Mouse (Mus musculus): ENCODE results near the gene Slit3. TPM values are rescaled to one million over a fixed set of nuclear protein-coding genes. Genes with fewer than 3 reads are reported as not detected.

Slit3 gene
- polyA plus RNA-seq, 1 experiment from 2014 or later: 24.1 TPM

DNA sequence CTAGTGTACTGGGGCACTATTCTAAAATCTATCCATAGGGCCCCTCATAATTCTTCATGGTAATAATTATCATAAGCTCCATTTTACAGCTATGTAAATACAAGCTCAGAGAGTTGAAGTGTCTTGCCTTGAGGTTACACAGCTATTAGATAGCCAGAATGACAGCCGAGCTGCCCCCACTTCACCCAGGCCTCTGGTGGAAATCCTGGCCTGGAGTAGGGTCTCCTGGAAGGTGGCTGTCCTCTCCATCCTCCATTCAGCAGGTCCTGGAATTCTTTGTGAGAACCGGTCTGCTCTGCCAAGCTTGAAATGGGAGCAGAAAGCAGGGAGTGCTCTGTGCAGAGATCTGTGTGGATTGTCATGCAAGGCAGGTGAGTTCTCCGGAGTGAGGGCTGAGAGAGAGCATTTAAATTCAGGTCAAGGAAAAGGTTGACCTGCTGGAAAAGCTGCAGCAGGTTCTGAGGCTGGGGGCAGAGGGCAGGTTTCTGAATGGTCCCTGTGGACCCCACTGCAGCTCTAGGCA lies 517.9 kb downstream of the Slit3 start:
- 10% methylated on average over 3 of the region's 3 CpGs for WGBS
- H3K36me3 ChIP-seq (ENCODE audit: control insufficient read depth, insufficient read depth, low read length): no peaks in the 10 kb centered on the region
- H3K4me1 ChIP-seq (ENCODE audit: control insufficient read depth, insufficient read depth, low read length): no peaks in the 10 kb centered on the region
- H3K4me3 ChIP-seq (ENCODE audit: low read depth, low read length): no peak overlapping the region
- no peak overlapping the region for H3K27ac ChIP-seq (replicated peaks; ENCODE audit: low read depth, low read length)
- ATAC-seq (ENCODE audit: low read depth): no peak
- no peaks in the 10 kb centered on the region for H3K27me3 ChIP-seq (replicated peaks; ENCODE audit: control insufficient read depth, insufficient read depth, low read length)
- no peaks in the 10 kb centered on the region for H3K9me3 ChIP-seq (ENCODE audit: control insufficient read depth, low read length)
- H3K4me2 ChIP-seq (ENCODE audit: low read depth, low read length): no peak overlapping the region
- H3K9ac ChIP-seq (ENCODE audit: low read depth, low read length): no peak overlapping the region
- DNase-seq (ENCODE audit: low spot score): no peak

DNA sequence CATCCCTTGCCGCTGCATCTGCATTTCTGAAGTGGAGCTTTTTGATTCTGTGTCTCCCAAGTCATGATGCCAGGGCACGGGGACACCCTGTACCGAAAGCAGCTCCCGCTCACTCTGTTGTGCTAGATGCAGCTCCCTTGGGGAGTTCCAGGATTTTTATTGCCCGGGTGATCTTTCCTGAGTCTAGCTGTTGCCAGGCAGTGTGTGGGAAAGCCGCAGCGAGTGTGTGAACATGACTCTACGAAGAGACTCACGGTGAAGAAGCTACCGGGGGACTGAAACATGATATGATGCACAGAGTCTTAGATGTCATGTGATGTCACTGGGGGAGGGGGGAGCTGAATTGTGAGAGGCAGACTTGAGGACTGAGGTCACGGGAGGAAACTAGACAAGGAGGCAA lies 518.4 kb downstream of the Slit3 start:
- H3K4me2 ChIP-seq (ENCODE audit: low read depth, low read length): no peak overlapping the region
- DNase-seq (ENCODE audit: low spot score) (peak; percentile 55), ATAC-seq (ENCODE audit: low read depth) (peak; percentile 35; the same call in 1 of the 2 replicates)
- no peak overlapping the region for H3K27ac ChIP-seq (replicated peaks; ENCODE audit: low read depth, low read length)
- H3K4me1 ChIP-seq (ENCODE audit: control insufficient read depth, insufficient read depth, low read length): no peaks in the 10 kb centered on the region
- H3K36me3 ChIP-seq (ENCODE audit: control insufficient read depth, insufficient read depth, low read length): no peaks in the 10 kb centered on the region
- no peaks in the 10 kb centered on the region for H3K9me3 ChIP-seq (ENCODE audit: control insufficient read depth, low read length)
- no peak overlapping the region for H3K4me3 ChIP-seq (ENCODE audit: low read depth, low read length)
- no peaks in the 10 kb centered on the region for H3K27me3 ChIP-seq (replicated peaks; ENCODE audit: control insufficient read depth, insufficient read depth, low read length)
- H3K9ac ChIP-seq (ENCODE audit: low read depth, low read length): no peak overlapping the region
- WGBS: 23% methylated on average over 11 of the region's 11 CpGs

DNA sequence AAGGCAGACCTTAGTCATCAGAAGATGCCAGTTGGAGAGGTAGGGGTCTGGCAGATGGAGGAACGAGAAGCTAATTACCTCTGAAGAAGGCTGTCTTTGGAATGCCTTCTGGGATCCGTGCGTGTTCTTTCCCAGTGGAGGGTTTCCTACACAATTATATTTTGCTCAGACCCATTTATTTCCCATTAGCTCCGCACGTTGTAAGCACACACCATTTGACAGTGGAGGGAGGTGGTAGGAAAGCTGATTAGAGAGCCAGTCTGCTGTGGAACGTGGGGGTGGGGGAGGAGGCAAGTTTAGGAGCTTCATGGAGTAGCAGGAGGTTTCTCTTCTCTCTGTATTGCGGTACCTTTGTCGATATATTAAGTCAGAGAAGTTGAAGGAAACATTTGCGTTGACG lies 530.3 kb downstream of the Slit3 start:
- peaks cover 18% of the 10 kb centered on the region; the same call in 1 of the 2 replicates for H3K36me3 ChIP-seq (ENCODE audit: control insufficient read depth, insufficient read depth, low read length)
- no peak overlapping the region for H3K4me3 ChIP-seq (ENCODE audit: low read depth, low read length)
- H3K4me1 ChIP-seq (ENCODE audit: control insufficient read depth, insufficient read depth, low read length): no peaks in the 10 kb centered on the region
- H3K27ac ChIP-seq (replicated peaks; ENCODE audit: low read depth, low read length): no peak overlapping the region
- no peak overlapping the region for H3K9ac ChIP-seq (ENCODE audit: low read depth, low read length)
- no peaks in the 10 kb centered on the region for H3K27me3 ChIP-seq (replicated peaks; ENCODE audit: control insufficient read depth, insufficient read depth, low read length)
- no peak for DNase-seq (ENCODE audit: low spot score)
- WGBS: 81% methylated on average over 10 of the region's 10 CpGs
- no peaks in the 10 kb centered on the region for H3K9me3 ChIP-seq (ENCODE audit: control insufficient read depth, low read length)
- H3K4me2 ChIP-seq (ENCODE audit: low read depth, low read length): no peak overlapping the region
- ATAC-seq (ENCODE audit: low read depth): no peak

DNA sequence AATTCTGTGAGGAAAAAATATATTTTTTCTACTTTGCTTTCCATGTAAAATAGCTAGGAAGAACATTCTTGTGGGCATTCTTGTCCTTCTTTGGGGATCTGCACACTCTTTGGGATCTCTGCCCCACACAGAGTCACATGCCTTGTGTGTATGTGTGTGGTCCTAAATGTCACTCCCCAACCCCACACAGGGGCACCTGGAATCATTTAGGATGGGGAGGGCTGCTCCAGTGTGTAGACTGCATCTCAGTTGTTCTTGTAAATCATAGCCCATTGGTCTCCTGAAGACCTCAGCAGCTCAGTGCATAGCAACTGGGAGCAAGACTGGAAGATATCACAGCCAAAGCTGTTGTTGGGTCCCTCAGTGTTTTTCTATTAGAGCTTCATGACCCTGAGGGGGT lies 534.8 kb downstream of the Slit3 start:
- Histone ChIP-seq H3K9ac (ENCODE audit: low read depth, low read length) (no peak overlapping the region), H3K4me3 (ENCODE audit: low read depth, low read length) (no peak overlapping the region), H3K4me2 (ENCODE audit: low read depth, low read length) (no peak overlapping the region), H3K27me3 (replicated peaks; ENCODE audit: control insufficient read depth, insufficient read depth, low read length) (no peaks in the 10 kb centered on the region), H3K9me3 (ENCODE audit: control insufficient read depth, low read length) (no peaks in the 10 kb centered on the region), H3K4me1 (ENCODE audit: control insufficient read depth, insufficient read depth, low read length) (no peaks in the 10 kb centered on the region), H3K36me3 (ENCODE audit: control insufficient read depth, insufficient read depth, low read length) (peaks cover 16% of the 10 kb centered on the region; the same call in 1 of the 2 replicates), H3K27ac (replicated peaks; ENCODE audit: low read depth, low read length) (no peak overlapping the region)
- DNase-seq (ENCODE audit: low spot score) (no peak), ATAC-seq (ENCODE audit: low read depth) (no peak)

DNA sequence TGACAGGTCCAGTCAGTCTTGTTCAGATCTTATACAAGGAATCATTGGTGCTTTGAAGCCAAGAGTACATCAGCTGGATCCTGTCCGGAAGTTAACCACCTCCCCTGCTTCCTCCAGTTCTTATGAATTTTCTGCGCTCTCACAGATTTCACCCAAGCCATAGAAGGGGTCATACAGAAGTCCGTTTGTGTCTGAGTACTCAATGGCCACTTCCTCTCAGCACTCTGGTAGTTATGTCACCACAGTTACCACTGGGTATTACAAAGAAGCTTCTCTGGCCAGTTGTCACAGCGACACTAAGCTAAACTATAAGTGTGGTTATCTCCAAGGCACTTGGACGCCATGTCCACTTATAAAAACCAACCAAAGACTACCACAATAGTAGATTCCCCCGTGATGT lies 536.6 kb downstream of the Slit3 start:
- Histone ChIP-seq H3K4me3 (ENCODE audit: low read depth, low read length) (no peak overlapping the region), H3K27me3 (replicated peaks; ENCODE audit: control insufficient read depth, insufficient read depth, low read length) (no peaks in the 10 kb centered on the region), H3K9me3 (ENCODE audit: control insufficient read depth, low read length) (no peaks in the 10 kb centered on the region), H3K27ac (replicated peaks; ENCODE audit: low read depth, low read length) (no peak overlapping the region), H3K4me2 (ENCODE audit: low read depth, low read length) (no peak overlapping the region), H3K36me3 (ENCODE audit: control insufficient read depth, insufficient read depth, low read length) (no peaks in the 10 kb centered on the region), H3K4me1 (ENCODE audit: control insufficient read depth, insufficient read depth, low read length) (no peaks in the 10 kb centered on the region), H3K9ac (ENCODE audit: low read depth, low read length) (no peak overlapping the region)
- WGBS: 80% methylated on average over 6 of the region's 6 CpGs
- DNase-seq (ENCODE audit: low spot score): no peak
- ATAC-seq (ENCODE audit: low read depth): no peak

DNA sequence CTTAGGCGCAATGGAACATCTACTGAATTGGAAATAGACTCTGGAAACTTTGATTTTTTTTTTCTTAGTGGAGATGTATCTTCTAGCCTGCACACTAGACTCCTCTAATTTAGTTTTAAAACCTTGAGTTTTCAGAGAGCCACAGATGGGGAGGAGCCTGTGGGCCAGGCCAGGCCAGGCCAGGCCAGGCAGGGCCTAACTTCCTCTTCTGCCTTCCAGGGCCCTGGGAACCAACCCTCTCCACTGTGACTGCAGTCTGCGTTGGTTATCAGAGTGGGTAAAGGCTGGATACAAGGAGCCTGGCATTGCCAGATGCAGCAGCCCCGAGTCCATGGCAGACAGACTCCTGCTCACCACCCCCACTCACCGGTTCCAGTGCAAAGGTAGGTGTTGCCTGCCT lies 539.9 kb downstream of the Slit3 start:
- no peaks in the 10 kb centered on the region for H3K36me3 ChIP-seq (ENCODE audit: control insufficient read depth, insufficient read depth, low read length)
- no peaks in the 10 kb centered on the region for H3K27me3 ChIP-seq (replicated peaks; ENCODE audit: control insufficient read depth, insufficient read depth, low read length)
- no peak overlapping the region for H3K4me2 ChIP-seq (ENCODE audit: low read depth, low read length)
- H3K27ac ChIP-seq (replicated peaks; ENCODE audit: low read depth, low read length): no peak overlapping the region
- 85% methylated on average over 4 of the region's 4 CpGs for WGBS
- no peaks in the 10 kb centered on the region for H3K4me1 ChIP-seq (ENCODE audit: control insufficient read depth, insufficient read depth, low read length)
- H3K9me3 ChIP-seq (ENCODE audit: control insufficient read depth, low read length): no peaks in the 10 kb centered on the region
- ATAC-seq (ENCODE audit: low read depth): no peak
- no peak overlapping the region for H3K9ac ChIP-seq (ENCODE audit: low read depth, low read length)
- no peak overlapping the region for H3K4me3 ChIP-seq (ENCODE audit: low read depth, low read length)
- DNase-seq (ENCODE audit: low spot score): no peak

DNA sequence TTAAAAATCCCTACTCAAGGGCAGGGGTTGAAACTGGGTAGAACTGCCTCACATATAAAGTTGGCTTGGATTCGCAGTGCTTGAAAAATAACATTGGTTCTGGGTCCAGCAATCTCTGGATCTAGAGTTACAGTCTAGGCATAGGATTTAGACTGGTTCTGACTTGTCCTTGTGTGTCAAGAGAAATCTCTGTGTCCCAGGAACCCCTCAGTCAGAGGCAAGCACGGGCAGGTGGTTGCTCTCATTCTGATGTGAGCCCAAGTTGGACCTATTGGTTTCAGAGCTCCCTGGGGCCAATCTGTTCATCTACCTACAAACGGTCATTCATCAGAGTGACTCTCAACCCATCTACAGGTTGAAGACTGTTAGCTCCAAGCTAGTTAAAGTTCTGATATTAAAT lies 541.9 kb downstream of the Slit3 start:
- Histone ChIP-seq H3K4me2 (ENCODE audit: low read depth, low read length) (no peak overlapping the region), H3K9me3 (ENCODE audit: control insufficient read depth, low read length) (no peaks in the 10 kb centered on the region), H3K36me3 (ENCODE audit: control insufficient read depth, insufficient read depth, low read length) (no peaks in the 10 kb centered on the region), H3K27me3 (replicated peaks; ENCODE audit: control insufficient read depth, insufficient read depth, low read length) (no peaks in the 10 kb centered on the region), H3K27ac (replicated peaks; ENCODE audit: low read depth, low read length) (no peak overlapping the region), H3K4me1 (ENCODE audit: control insufficient read depth, insufficient read depth, low read length) (no peaks in the 10 kb centered on the region), H3K4me3 (ENCODE audit: low read depth, low read length) (no peak overlapping the region), H3K9ac (ENCODE audit: low read depth, low read length) (no peak overlapping the region)
- no peak for ATAC-seq (ENCODE audit: low read depth)
- no peak for DNase-seq (ENCODE audit: low spot score)
- WGBS: 69% methylated on average over 3 of the region's 3 CpGs

DNA sequence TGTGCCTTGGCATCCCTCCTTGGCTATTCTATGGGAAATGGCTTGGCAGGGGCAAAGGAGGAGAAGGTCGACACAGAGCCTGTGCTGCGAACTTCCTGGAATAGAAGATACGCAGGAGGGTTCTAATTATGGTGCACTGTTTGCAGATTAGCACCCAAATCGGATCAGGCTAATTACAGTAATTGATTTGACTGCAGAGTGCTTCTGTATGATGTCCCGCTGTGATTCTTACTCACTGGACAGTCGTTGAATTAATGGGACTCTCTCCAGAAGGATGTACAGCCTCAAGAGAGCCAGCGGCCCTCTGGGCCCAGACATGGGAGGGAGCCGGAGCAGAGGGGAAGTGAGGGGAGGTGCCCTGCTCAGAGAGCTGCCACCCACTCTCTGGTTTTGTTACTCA lies 542.6 kb downstream of the Slit3 start:
- Histone ChIP-seq H3K4me3 (ENCODE audit: low read depth, low read length) (no peak overlapping the region), H3K9ac (ENCODE audit: low read depth, low read length) (no peak overlapping the region), H3K9me3 (ENCODE audit: control insufficient read depth, low read length) (no peaks in the 10 kb centered on the region), H3K27me3 (replicated peaks; ENCODE audit: control insufficient read depth, insufficient read depth, low read length) (no peaks in the 10 kb centered on the region), H3K4me1 (ENCODE audit: control insufficient read depth, insufficient read depth, low read length) (no peaks in the 10 kb centered on the region), H3K4me2 (ENCODE audit: low read depth, low read length) (no peak overlapping the region), H3K36me3 (ENCODE audit: control insufficient read depth, insufficient read depth, low read length) (no peaks in the 10 kb centered on the region), H3K27ac (replicated peaks; ENCODE audit: low read depth, low read length) (no peak overlapping the region)
- DNase-seq (ENCODE audit: low spot score): no peak
- WGBS: 59% methylated on average over 8 of the region's 8 CpGs
- ATAC-seq (ENCODE audit: low read depth): 0 out of 2 replicates have a peak, but pooled peaks have one; percentile 30

DNA sequence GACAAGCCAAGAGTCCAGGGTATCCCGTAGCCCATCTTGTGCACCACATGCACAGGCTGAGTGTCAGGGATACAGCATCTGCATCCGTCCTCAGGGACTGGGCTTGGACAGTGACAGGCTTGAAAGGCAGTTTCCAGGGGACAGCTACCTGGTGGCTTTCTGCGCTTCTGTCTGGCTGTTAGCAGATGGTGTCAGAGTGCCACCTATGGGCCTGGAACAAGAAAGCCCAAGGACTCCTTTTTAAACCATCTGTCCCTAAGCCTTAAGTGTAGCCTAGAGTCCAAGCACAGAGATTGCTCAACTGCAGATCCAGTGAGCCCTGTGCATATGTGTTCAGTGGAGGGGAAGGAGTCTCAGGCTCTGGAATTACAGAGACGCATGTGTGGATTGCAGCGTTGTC lies 544.0 kb downstream of the Slit3 start:
- ATAC-seq (ENCODE audit: low read depth) (peak; percentile 58; the same call in 1 of the 2 replicates), DNase-seq (ENCODE audit: low spot score) (peak; percentile 56)
- no peaks in the 10 kb centered on the region for H3K4me1 ChIP-seq (ENCODE audit: control insufficient read depth, insufficient read depth, low read length)
- no peak overlapping the region for H3K27ac ChIP-seq (replicated peaks; ENCODE audit: low read depth, low read length)
- WGBS: 48% methylated on average over 5 of the region's 5 CpGs
- H3K4me2 ChIP-seq (ENCODE audit: low read depth, low read length): no peak overlapping the region
- no peaks in the 10 kb centered on the region for H3K27me3 ChIP-seq (replicated peaks; ENCODE audit: control insufficient read depth, insufficient read depth, low read length)
- H3K36me3 ChIP-seq (ENCODE audit: control insufficient read depth, insufficient read depth, low read length): 0 out of 2 replicates have a peak, but pooled peaks cover 1% of the 10 kb centered on the region
- no peak overlapping the region for H3K4me3 ChIP-seq (ENCODE audit: low read depth, low read length)
- H3K9ac ChIP-seq (ENCODE audit: low read depth, low read length): no peak overlapping the region
- no peaks in the 10 kb centered on the region for H3K9me3 ChIP-seq (ENCODE audit: control insufficient read depth, low read length)
